Mouse (Mus musculus) bone marrow, adult 2 months (tissue): ENCODE measurements around the gene Nkx3-2.

Experiments used
- CTCF ChIP-seq: fragments of 200-500 bp; IDR thresholded peaks from 2 replicates; pipeline ENCODE4 v1.5.1; 2011; ENCODE audit warnings: low read length, control low read depth; ENCODE audit not compliant: control insufficient read depth, insufficient read depth
- POLR2A ChIP-seq: fragments of 200-500 bp; IDR thresholded peaks from 2 replicates; pipeline ENCODE4 v1.6.1; 2011; ENCODE audit warnings: low read depth, mild to moderate bottlenecking, control low read depth, low read length, borderline replicate concordance; ENCODE audit not compliant: control insufficient read depth

- TF ChIP-seq CTCF (no peak), POLR2A (no peak)
Observed at GRCm38 (mm10) chr5:41756396-41756795, 7.9 kb downstream of the Nkx3-2 start.
